Mouse (Mus musculus) forebrain, embryonic 12.5 days (tissue): Measurements from ENCODE around the gene Kansl1l. TPM values are rescaled to one million over a fixed set of nuclear protein-coding genes. Genes with fewer than 3 reads are reported as not detected.
"Not testable (repeated sequence)": the region's sequence is repeated elsewhere in the genome, so short reads cannot be mapped to it uniquely, and the experiment has no call there.

Source experiments
- ATAC-seq: fragments of 200-750 bp; cut with Nextera tagmentation; 2 replicates; pipeline ENCODE4 v1.8.0; 2017; ENCODE audit warnings: moderate TSS enrichment; ENCODE audit not compliant: low FRiP score
- H3K27ac ChIP-seq: fragments of 300-500 bp; sonication (generic); 2 replicates; pipeline ENCODE4 v1.5.1; 2016; ENCODE audit warnings: mild to moderate bottlenecking
- H3K27me3 ChIP-seq: fragments of 300-500 bp; sonication (generic); 2 replicates; pipeline ENCODE4 v1.6.1; 2016; ENCODE audit warnings: mild to moderate bottlenecking
- H3K36me3 ChIP-seq: fragments of 300-500 bp; sonication (generic); replicated peaks from 2 replicates; pipeline ENCODE4 v1.6.1; 2016; ENCODE audit warnings: mild to moderate bottlenecking
- H3K4me1 ChIP-seq: fragments of 300-500 bp; sonication (generic); 2 replicates; pipeline ENCODE4 v1.6.1; 2016
- H3K4me2 ChIP-seq: fragments of 300-500 bp; sonication (generic); 2 replicates; pipeline ENCODE4 v1.6.1; 2016; ENCODE audit warnings: mild to moderate bottlenecking, moderate library complexity
- H3K4me3 ChIP-seq: fragments of 300-500 bp; sonication (generic); replicated peaks from 2 replicates; pipeline ENCODE4 v1.5.1; 2016; ENCODE audit warnings: mild to moderate bottlenecking
- H3K9ac ChIP-seq: fragments of 300-500 bp; sonication (generic); 2 replicates; pipeline ENCODE4 v1.6.1; 2016; ENCODE audit warnings: mild to moderate bottlenecking
- H3K9me3 ChIP-seq: fragments of 300-500 bp; sonication (generic); 2 replicates; pipeline ENCODE4 v1.6.1; 2016
- WGBS: fragments of 180-500 bp; shearing (Covaris S2); methylation state at CpG from one replicate; pipeline ENCODE4 v1.1.7; 2016; 5-methylcytosine and 5-hydroxymethylcytosine counted together
- polyA plus RNA-seq: library from polyadenylated mRNA; unstranded; fragments of >200 nt; fragmentation: Nextera tagmentation; extraction: Ambion mirVana; gene quantifications from 2 replicates; pipeline ENCODE4 v1.2.1, GENCODE M21; 2016

The Kansl1l gene
- polyA plus RNA-seq, 1 experiment from 2014 or later: 17.2 TPM

GRCm38 (mm10) chr1:66704523-66704922 lies 112.8 kb downstream of the Kansl1l start:
- Histone ChIP-seq H3K9ac (no peak overlapping the region), H3K4me2 (no peak overlapping the region), H3K9me3 (no peaks in the 10 kb centered on the region), H3K27ac (no peak overlapping the region), H3K4me3 (no peak overlapping the region), H3K27me3 (no peaks in the 10 kb centered on the region), H3K4me1 (peaks cover 13% of the 10 kb centered on the region), H3K36me3 (peaks cover 17% of the 10 kb centered on the region; the same call in 1 of the 2 replicates)
- 72% methylated on average over 6 of the region's 6 CpGs for WGBS
- ATAC-seq: no peak

- H3K27me3 ChIP-seq: no peaks in the 10 kb centered on the region
- H3K4me2 ChIP-seq: no peak overlapping the region
- H3K4me1 ChIP-seq: peaks cover 13% of the 10 kb centered on the region
- no peaks in the 10 kb centered on the region for H3K9me3 ChIP-seq
- H3K9ac ChIP-seq: no peak overlapping the region
- H3K36me3 ChIP-seq: 0 out of 2 replicates have a peak, but pooled peaks cover 8% of the 10 kb centered on the region
- no peak overlapping the region for H3K27ac ChIP-seq
- ATAC-seq: no peak
- WGBS: 91% methylated on average over 4 of the region's 4 CpGs
- no peak overlapping the region for H3K4me3 ChIP-seq
These were observed 114.6 kb downstream of the Kansl1l start for GRCm38 (mm10) chr1:66702623-66703345.

- H3K27ac ChIP-seq: no peak overlapping the region
- H3K4me1 ChIP-seq: peaks cover 13% of the 10 kb centered on the region
- peak overlapping the region; percentile 67 for H3K4me2 ChIP-seq
- H3K4me3 ChIP-seq: peak overlapping the region; percentile 88
- H3K27me3 ChIP-seq: no peaks in the 10 kb centered on the region
- peak overlapping the region; percentile 86 for H3K9ac ChIP-seq
- WGBS: 41% methylated on average over 2 of the region's 2 CpGs
- ATAC-seq: no peak
- no peaks in the 10 kb centered on the region for H3K9me3 ChIP-seq
- 0 out of 2 replicates have a peak, but pooled peaks cover 3% of the 10 kb centered on the region for H3K36me3 ChIP-seq
These were observed 115.8 kb downstream of the Kansl1l start for GRCm38 (mm10) chr1:66701576-66701940.

- H3K9ac ChIP-seq: peak within 1 kb of the TSS; percentile 86
- peak within 1 kb of the TSS; percentile 88 for H3K4me3 ChIP-seq
- no peaks in the 10 kb centered on the region for H3K27me3 ChIP-seq
- H3K36me3 ChIP-seq: no peaks in the 10 kb centered on the region
- H3K27ac ChIP-seq: peak within 1 kb of the TSS; percentile 81
- 2% methylated on average over 73 of the region's 73 CpGs for WGBS
- no peaks in the 10 kb centered on the region for H3K9me3 ChIP-seq
- peaks cover 13% of the 10 kb centered on the region for H3K4me1 ChIP-seq
- ATAC-seq: peak; percentile 100
- H3K4me2 ChIP-seq: peak within 1 kb of the TSS; percentile 67
These were observed 116.4 kb downstream of the Kansl1l start, which contains the start of gene Rpe for GRCm38 (mm10) chr1:66700693-66701575. Rpe (plus strand) TSS chr1:66700831.

- peak; percentile 63 for ATAC-seq
- Histone ChIP-seq H3K4me2 (peak overlapping the region; percentile 67), H3K27me3 (no peaks in the 10 kb centered on the region), H3K36me3 (no peaks in the 10 kb centered on the region), H3K27ac (no peak overlapping the region), H3K4me3 (peak overlapping the region; percentile 88), H3K4me1 (peaks cover 13% of the 10 kb centered on the region), H3K9ac (peak overlapping the region; percentile 86; the same call in 1 of the 2 replicates), H3K9me3 (no peaks in the 10 kb centered on the region)
- WGBS: 44% methylated on average over 5 of the region's 5 CpGs
These were observed 117.1 kb downstream of the Kansl1l start for GRCm38 (mm10) chr1:66700149-66700692.

GRCm38 (mm10) chr1:66699630-66700029 lies 117.7 kb downstream of the Kansl1l start:
- not testable (repeated sequence) for H3K9me3 ChIP-seq, H3K9ac ChIP-seq, H3K4me3 ChIP-seq, H3K36me3 ChIP-seq, H3K4me2 ChIP-seq, H3K27me3 ChIP-seq, H3K27ac ChIP-seq, ATAC-seq
- 91% methylated on average over 10 of the region's 10 CpGs for WGBS
- H3K4me1 ChIP-seq: peaks cover 13% of the 10 kb centered on the region

GRCm38 (mm10) chr1:66695296-66695695 lies 122.1 kb downstream of the Kansl1l start:
- no peak overlapping the region for H3K9ac ChIP-seq
- ATAC-seq: no peak
- no peak overlapping the region for H3K4me3 ChIP-seq
- no peak overlapping the region for H3K4me2 ChIP-seq
- 77% methylated on average over 7 of the region's 7 CpGs for WGBS
- H3K4me1 ChIP-seq: 0 out of 2 replicates have a peak, but pooled peaks cover 2% of the 10 kb centered on the region
- no peak overlapping the region for H3K27ac ChIP-seq
- no peaks in the 10 kb centered on the region for H3K9me3 ChIP-seq
- H3K36me3 ChIP-seq: no peaks in the 10 kb centered on the region
- H3K27me3 ChIP-seq: no peaks in the 10 kb centered on the region

- 85% methylated on average over 5 of the region's 5 CpGs for WGBS
- Histone ChIP-seq H3K4me2 (no peak overlapping the region), H3K36me3 (no peaks in the 10 kb centered on the region), H3K27me3 (no peaks in the 10 kb centered on the region), H3K4me3 (no peak overlapping the region), H3K9me3 (no peaks in the 10 kb centered on the region), H3K4me1 (no peaks in the 10 kb centered on the region), H3K27ac (no peak overlapping the region), H3K9ac (no peak overlapping the region)
- no peak for ATAC-seq
These were observed 123.1 kb downstream of the Kansl1l start for GRCm38 (mm10) chr1:66694266-66694665.

- Histone ChIP-seq H3K4me2 (no peak overlapping the region), H3K27ac (no peak overlapping the region), H3K9me3 (no peaks in the 10 kb centered on the region), H3K9ac (no peak overlapping the region), H3K27me3 (no peaks in the 10 kb centered on the region), H3K4me3 (no peak overlapping the region), H3K36me3 (no peaks in the 10 kb centered on the region), H3K4me1 (no peaks in the 10 kb centered on the region)
- ATAC-seq: no peak
- 63% methylated on average over 8 of the region's 8 CpGs for WGBS
These were observed 124.5 kb downstream of the Kansl1l start for GRCm38 (mm10) chr1:66692780-66693392.

- Histone ChIP-seq H3K9me3 (no peaks in the 10 kb centered on the region), H3K27me3 (no peaks in the 10 kb centered on the region), H3K36me3 (no peaks in the 10 kb centered on the region), H3K4me3 (no peak overlapping the region), H3K4me2 (no peak overlapping the region), H3K27ac (no peak overlapping the region), H3K9ac (no peak overlapping the region), H3K4me1 (no peaks in the 10 kb centered on the region)
- 71% methylated on average over 1 of the region's 1 CpGs for WGBS
- ATAC-seq: no peak
These were observed 125.1 kb downstream of the Kansl1l start for GRCm38 (mm10) chr1:66692308-66692707.

- H3K4me2 ChIP-seq: no peak overlapping the region
- no peak overlapping the region for H3K27ac ChIP-seq
- no peak overlapping the region for H3K9ac ChIP-seq
- no peak for ATAC-seq
- 68% methylated on average over 3 of the region's 3 CpGs for WGBS
- H3K9me3 ChIP-seq: no peaks in the 10 kb centered on the region
- H3K4me3 ChIP-seq: no peak overlapping the region
- H3K4me1 ChIP-seq: no peaks in the 10 kb centered on the region
- H3K36me3 ChIP-seq: no peaks in the 10 kb centered on the region
- no peaks in the 10 kb centered on the region for H3K27me3 ChIP-seq
These were observed 125.6 kb downstream of the Kansl1l start for GRCm38 (mm10) chr1:66691772-66692171.

GRCm38 (mm10) chr1:66682974-66683373 lies 134.4 kb downstream of the Kansl1l start:
- Histone ChIP-seq H3K9me3 (no peaks in the 10 kb centered on the region), H3K27me3 (no peaks in the 10 kb centered on the region), H3K36me3 (no peaks in the 10 kb centered on the region), H3K9ac (no peak overlapping the region), H3K27ac (no peak overlapping the region), H3K4me2 (no peak overlapping the region), H3K4me1 (no peaks in the 10 kb centered on the region), H3K4me3 (no peak overlapping the region)
- 89% methylated on average over 5 of the region's 5 CpGs for WGBS
- no peak for ATAC-seq
